ENCODE assay signal across 16 mouse cellular contexts in the genomic region with DNA sequence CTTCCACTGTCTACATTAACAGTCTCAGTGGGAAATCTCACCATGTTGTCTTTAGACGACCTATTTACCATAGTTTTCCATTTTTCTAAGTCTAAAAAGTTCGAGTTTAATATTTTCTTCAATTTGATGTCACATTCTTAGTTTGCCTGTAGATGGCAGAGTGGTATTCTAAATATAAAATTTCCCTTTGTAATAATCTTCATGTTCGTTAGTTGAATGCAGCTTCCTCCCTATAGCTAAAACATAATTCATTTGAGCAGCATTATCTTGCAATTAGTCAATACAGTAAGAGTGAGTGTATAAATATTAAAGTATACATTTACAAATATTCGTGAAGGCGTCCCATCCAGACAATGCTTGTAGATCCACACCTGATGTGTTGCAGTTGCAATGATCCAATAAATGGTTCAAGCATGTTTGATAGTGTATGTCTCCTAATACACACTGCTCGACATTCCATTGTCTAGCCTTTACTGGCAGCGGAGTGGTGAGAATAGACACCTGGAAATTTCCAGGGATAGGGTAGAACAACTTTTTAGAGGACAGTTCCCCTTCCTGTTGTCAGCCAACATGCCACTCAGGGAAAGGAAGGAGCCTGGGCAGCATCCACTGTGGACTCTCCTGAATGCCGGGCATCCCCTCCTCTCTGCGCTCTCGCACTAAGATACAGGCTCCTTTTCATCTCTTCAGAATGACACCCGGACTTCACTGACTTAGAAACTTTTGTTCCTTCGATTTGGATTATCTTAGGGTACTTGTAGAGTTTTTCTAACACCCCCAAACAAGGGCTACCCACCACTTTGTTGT.
DNase-seq lines count a peak whose midpoint lies in the region; ATAC-seq and TF ChIP-seq lines count a peak whose summit lies in the region.
"Had no signal": no experiment of that assay in that cellular context is flagged by ENCODE, and none has a peak within 500 bp of the region (broad histone marks: within the 10 kb centered on the region; RNA-seq: fewer than 3 reads in every experiment).

No protein-coding gene starts in this region.

- no peaks in the 10 kb centered on the region for H3K79me2 ChIP-seq in heart, adult 2 months (replicated peaks; ENCODE audit: control insufficient read depth, insufficient read depth, low read length)

- H3K9me3 ChIP-seq in heart, embryonic 12.5 days (replicated peaks), result no peaks in the 10 kb centered on the region
- H3K9me3 ChIP-seq in lung, embryonic 14.5 days (ENCODE audit: low read depth, low read length), result no peaks in the 10 kb centered on the region
- no peaks in the 10 kb centered on the region for H3K9me3 ChIP-seq in hindbrain, embryonic 16.5 days (ENCODE audit: control insufficient read depth, low read length)

- no peak overlapping the region for H3K4me3 ChIP-seq in heart, adult 2 months
- no peak overlapping the region for H3K4me3 ChIP-seq in heart, embryonic 12.5 days
- no peak overlapping the region for H3K4me3 ChIP-seq in lung, embryonic 14.5 days (ENCODE audit: low read depth, low read length)
- no peak overlapping the region for H3K4me3 ChIP-seq in hindbrain, embryonic 16.5 days (ENCODE audit: low read length)

- no peak for TF ChIP-seq EP300 in heart, adult 2 months (IDR thresholded peaks at IDR 0.05; ENCODE audit: insufficient read depth, low read depth, low read length)

- TF ChIP-seq CTCF in heart, adult 2 months (IDR thresholded peaks at IDR 0.05), result 0 out of 2 replicates have a peak, but pooled peaks have one; percentile 7
- peak; percentile 20; the same call in 1 of the 2 replicates for TF ChIP-seq CTCF in lung, embryonic 14.5 days (IDR thresholded peaks at IDR 0.05; ENCODE audit: low read depth)

- no peak overlapping the region for H3K4me2 ChIP-seq in heart, embryonic 12.5 days
- H3K4me2 ChIP-seq in lung, embryonic 14.5 days, result no peak overlapping the region
- H3K4me2 ChIP-seq in hindbrain, embryonic 16.5 days (ENCODE audit: low read length), result no peak overlapping the region

- no peak for TF ChIP-seq POLR2A in heart, adult 2 months (IDR thresholded peaks at IDR 0.05; ENCODE audit: insufficient read depth, low read depth, low read length)

- no peaks in the 10 kb centered on the region for H3K36me3 ChIP-seq in heart, adult 2 months (ENCODE audit: control insufficient read depth, insufficient read depth, low read length)
- H3K36me3 ChIP-seq in heart, embryonic 12.5 days, result no peaks in the 10 kb centered on the region
- no peaks in the 10 kb centered on the region for H3K36me3 ChIP-seq in lung, embryonic 14.5 days (ENCODE audit: insufficient read depth)
- H3K36me3 ChIP-seq in hindbrain, embryonic 16.5 days (ENCODE audit: control insufficient read depth, insufficient read depth, low read length), result no peaks in the 10 kb centered on the region
- H3K36me3 ChIP-seq: G1E had no signal

- intact Hi-C loops in heart, adult 2 months (cut with DNase I), result no loop called here

- 63% methylated on average over 12 of the region's 12 CpGs for WGBS in heart, adult 2 months
- WGBS in heart, embryonic 12.5 days, result 72% methylated on average over 12 of the region's 12 CpGs
- 60% methylated on average over 12 of the region's 12 CpGs for WGBS in lung, embryonic 14.5 days
- WGBS in hindbrain, embryonic 16.5 days, result 69% methylated on average over 12 of the region's 12 CpGs

- no peak for DNase-seq in heart, adult 2 months
- DNase-seq in lung, embryonic 14.5 days, result peak; percentile 50
- no peak for DNase-seq in lung, postnatal 36 days
- DNase-seq in A20 (ENCODE audit: low read depth, low spot score), result peak; percentile 22
- DNase-seq: cerebellum, postnatal 25 days; gastrocnemius, postnatal 25 days; heart, postnatal 10 days; lung, postnatal 14 days; right cerebral cortex, postnatal 25 days; thymus, postnatal 36 days had no signal

- no peaks in the 10 kb centered on the region for H3K4me1 ChIP-seq in heart, adult 2 months (ENCODE audit: control insufficient read depth, insufficient read depth, low read length)
- no peaks in the 10 kb centered on the region for H3K4me1 ChIP-seq in heart, embryonic 12.5 days (replicated peaks)
- H3K4me1 ChIP-seq in lung, embryonic 14.5 days (ENCODE audit: insufficient read depth), result no peaks in the 10 kb centered on the region
- no peaks in the 10 kb centered on the region for H3K4me1 ChIP-seq in hindbrain, embryonic 16.5 days (ENCODE audit: control insufficient read depth, insufficient read depth, low read depth, low read length)

- no peaks in the 10 kb centered on the region for H3K27me3 ChIP-seq in heart, adult 2 months (ENCODE audit: control insufficient read depth, insufficient read depth, low read length)
- no peaks in the 10 kb centered on the region for H3K27me3 ChIP-seq in heart, embryonic 12.5 days (replicated peaks)
- H3K27me3 ChIP-seq in lung, embryonic 14.5 days (ENCODE audit: insufficient read depth, low read length), result no peaks in the 10 kb centered on the region
- H3K27me3 ChIP-seq in hindbrain, embryonic 16.5 days (replicated peaks; ENCODE audit: control insufficient read depth, insufficient read depth, low read length), result no peaks in the 10 kb centered on the region

- H3K27ac ChIP-seq in heart, adult 2 months, result no peak overlapping the region
- no peak overlapping the region for H3K27ac ChIP-seq in heart, embryonic 12.5 days (ENCODE audit: poor library complexity, severe bottlenecking)
- H3K27ac ChIP-seq in lung, embryonic 14.5 days (ENCODE audit: low read depth), result no peak overlapping the region
- no peak overlapping the region for H3K27ac ChIP-seq in hindbrain, embryonic 16.5 days (ENCODE audit: low read depth, low read length)
- H3K27ac ChIP-seq: liver, embryonic 14.5 days had no signal

- no peak overlapping the region for H3K9ac ChIP-seq in heart, adult 2 months (ENCODE audit: low read depth, low read length)
- no peak overlapping the region for H3K9ac ChIP-seq in heart, embryonic 12.5 days
- no peak overlapping the region for H3K9ac ChIP-seq in lung, embryonic 14.5 days
- no peak overlapping the region for H3K9ac ChIP-seq in hindbrain, embryonic 16.5 days (ENCODE audit: low read depth, low read length)
- H3K9ac ChIP-seq: liver, embryonic 14.5 days had no signal

- ATAC-seq in heart, embryonic 12.5 days (ENCODE audit: insufficient number of reproducible peaks, low FRiP score), result no peak
- no peak for ATAC-seq in lung, embryonic 14.5 days (ENCODE audit: insufficient read depth)
- ATAC-seq in hindbrain, embryonic 16.5 days, result 0 out of 2 replicates have a peak, but pooled peaks have one; percentile 50
- no peak for ATAC-seq in monocyte, adult 5-6 weeks (replicated peaks; ENCODE audit: insufficient number of reproducible peaks, low FRiP score, low TSS enrichment, poor library complexity, severe bottlenecking)
- ATAC-seq: CD4-positive, CD25-positive, alpha-beta regulatory T cell, adult 4 months had no signal

Comparison
In these comparisons a context has a peak if more than half of its experiments do, and no peak if none do; other contexts are left out.
1. DNase-seq: peak in lung, embryonic 14.5 days (single experiment) and A20 (single experiment); none in heart, adult 2 months (0 of 2) and lung, postnatal 36 days (single experiment).